Mouse (Mus musculus) megakaryocyte-erythroid progenitor cell, adult 5 weeks (primary cell): ENCODE results near the gene Atp6v1f. TPM values are rescaled to one million over a fixed set of nuclear protein-coding genes. Genes with fewer than 3 reads are reported as not detected.

ENCODE experiments used
- polyA plus RNA-seq: library from polyadenylated mRNA; stranded (reverse); fragments of >175 nt; gene quantifications from 2 replicates; pipeline ENCODE4 v1.2.3, GENCODE M21; 2012

Gene Atp6v1f
- 245 and 259 TPM in 2 replicates for polyA plus RNA-seq

DNA sequence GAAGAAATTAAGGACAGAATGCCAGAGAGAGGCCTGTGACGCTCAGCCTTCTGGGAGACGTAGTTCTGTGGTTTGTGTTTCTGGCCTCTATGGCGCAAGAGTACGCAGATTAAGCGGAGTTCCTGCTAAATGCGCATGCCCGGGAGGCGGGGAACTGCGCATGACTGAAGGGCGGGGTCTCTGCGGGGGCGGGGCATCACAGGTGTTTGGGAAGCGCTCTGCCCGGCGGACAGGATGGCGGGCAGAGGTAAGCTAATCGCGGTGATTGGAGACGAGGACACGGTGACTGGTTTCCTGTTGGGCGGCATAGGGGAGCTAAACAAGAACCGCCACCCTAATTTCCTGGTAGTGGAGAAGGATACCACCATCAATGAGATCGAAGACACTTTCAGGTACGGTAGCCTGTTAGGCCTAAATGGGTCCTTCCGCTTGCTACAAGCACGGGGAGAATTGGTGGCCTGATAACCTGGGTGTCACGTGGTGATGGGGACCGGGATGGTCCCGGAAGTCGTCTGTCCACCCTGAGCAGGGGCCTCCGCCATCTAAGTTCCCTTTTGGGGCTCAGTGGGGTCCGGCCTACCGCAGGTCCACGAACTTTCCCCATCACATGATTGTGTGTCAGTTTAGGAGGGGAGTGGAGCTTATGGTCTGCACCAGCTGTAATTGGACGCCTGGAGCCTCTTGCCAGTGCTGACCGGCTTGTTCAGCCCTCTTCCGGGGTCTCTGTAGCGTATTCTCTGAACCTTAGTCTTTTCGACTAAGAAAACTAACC, at the start of gene Atp6v1f:
TSS of gene Atp6v1f (plus strand) at position 136 of the 772 bp plus-strand sequence.

DNA sequence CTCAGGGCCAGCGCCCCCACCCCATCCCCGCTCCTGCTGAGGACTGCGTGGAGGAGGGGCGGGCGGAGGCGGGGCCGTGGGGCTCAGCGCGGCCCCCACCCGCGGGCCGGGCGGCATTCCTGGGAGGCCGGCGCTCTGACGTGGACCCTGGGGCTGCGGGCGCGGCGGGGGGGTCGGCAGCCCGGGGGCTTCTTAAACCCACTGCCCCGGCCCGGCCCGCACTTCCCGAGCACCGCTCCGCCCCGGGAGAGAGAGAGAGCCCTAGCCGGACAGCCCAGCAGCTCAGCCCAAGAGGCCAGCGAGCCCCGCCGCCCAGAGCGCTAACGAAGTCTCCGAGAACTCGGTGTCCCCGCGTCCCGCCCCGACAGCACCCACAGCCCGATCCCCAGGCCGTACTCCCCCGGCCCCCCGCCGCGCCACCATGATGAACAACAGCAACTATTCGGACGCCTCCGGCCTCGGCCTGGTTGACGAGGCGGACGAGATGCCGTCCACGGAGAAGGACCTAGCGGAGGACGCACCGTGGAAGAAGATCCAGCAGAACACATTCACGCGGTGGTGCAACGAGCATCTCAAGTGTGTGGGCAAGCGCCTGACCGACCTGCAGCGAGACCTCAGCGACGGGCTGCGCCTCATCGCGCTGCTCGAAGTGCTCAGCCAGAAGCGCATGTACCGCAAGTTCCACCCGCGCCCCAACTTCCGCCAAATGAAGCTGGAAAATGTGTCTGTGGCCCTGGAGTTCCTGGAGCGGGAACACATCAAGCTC, 34.3 kb upstream of the Atp6v1f start, which contains the start of gene Flnc:
TSS of gene Flnc (plus strand) at position 219 of the 766 bp plus-strand sequence.

DNA sequence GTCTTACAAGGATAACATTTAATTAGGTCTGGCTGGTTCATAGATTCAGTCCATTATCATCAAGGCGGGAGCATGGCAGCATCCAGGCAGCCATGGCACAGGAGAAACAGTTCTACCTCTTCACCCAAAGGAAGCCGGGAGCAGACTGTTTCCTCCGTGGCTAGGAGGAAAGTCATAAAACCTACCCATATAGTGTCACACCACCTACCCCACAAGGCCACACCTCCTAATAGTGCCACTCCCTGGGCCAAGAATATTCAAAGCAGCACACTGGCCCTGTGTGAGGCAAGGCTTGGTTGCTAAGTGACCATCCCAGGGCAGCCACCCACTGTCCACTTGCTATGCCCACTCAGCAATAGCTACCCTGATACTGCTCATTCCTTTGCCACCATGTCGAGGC, 3.6 kb downstream of the Atp6v1f start, which contains the start of gene Atp6v1fnb:
TSS of gene Atp6v1fnb (plus strand) at position 301 of the 400 bp plus-strand sequence.

DNA sequence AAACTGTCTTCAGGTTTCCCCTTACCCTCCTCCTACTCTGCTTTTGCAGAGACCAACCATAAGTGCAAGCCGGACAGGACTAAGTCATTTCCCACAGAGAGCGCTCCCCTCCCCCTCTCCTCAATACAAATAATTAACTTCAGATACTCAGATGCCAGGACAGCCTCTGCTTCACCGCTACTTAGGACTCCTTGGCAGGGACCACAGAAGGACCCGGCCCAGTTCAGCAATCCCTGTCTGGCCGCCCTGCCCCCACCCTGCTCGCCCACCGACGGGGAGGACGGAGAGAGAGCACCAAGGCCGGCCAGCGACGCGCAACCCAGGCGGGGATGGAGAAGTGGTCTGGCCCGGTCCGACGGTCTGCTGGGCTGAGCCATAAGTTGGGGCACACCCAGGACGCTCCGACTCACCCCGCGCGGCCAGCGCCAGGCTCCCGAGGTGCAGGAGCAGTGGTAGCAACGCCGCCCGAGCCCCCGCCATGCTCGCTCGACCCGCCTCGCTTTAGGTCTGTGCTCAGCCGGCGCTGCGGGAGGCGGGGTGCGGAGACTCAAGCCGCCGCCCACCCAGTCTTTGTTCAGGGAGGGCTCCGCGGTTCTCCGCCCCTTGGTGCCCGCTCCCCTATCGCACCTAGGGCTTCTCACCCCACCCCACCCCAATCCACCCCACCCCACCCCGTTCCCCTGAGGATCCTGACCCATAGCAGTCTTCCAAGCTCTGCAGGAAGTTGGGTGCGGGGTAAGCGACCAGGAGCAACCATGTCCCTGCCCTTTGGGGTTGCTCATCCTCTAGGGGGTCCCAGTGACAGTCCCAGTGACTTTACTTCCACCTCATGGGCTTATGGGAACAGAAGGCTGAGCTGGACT, 40.2 kb downstream of the Atp6v1f start, which contains the start of gene Kcp:
TSS of gene Kcp (minus strand) at position 506 of the 863 bp plus-strand sequence.

Other genes with a start within 250 kb of the Atp6v1f start
- gene Hilpda, start 195.2 kb upstream of the Atp6v1f start, polyA plus RNA-seq: 34.8 and 35.3 TPM in 2 replicates
- 0.15 and 0.23 TPM in 2 replicates for gene Fam71f2, start 188.1 kb upstream of the Atp6v1f start, polyA plus RNA-seq
- not detected in 2 replicates for gene Fam71f1, start 148.6 kb upstream of the Atp6v1f start, polyA plus RNA-seq
- 37.9 and 39.2 TPM in 2 replicates for gene Calu, start 119.6 kb upstream of the Atp6v1f start, polyA plus RNA-seq
- gene Opn1sw, start 79.2 kb upstream of the Atp6v1f start, polyA plus RNA-seq: not detected in 2 replicates
- gene Ccdc136, start 71.4 kb upstream of the Atp6v1f start, polyA plus RNA-seq: 0.03 and 0.10 TPM in 2 replicates
- under 0.01 and 0.02 TPM in 2 replicates for gene Flnc, start 34.5 kb upstream of the Atp6v1f start, polyA plus RNA-seq
- 0.53 and 0.63 TPM in 2 replicates for gene Atp6v1fnb, start 3.7 kb downstream of the Atp6v1f start, polyA plus RNA-seq
- 0.22 and 0.30 TPM in 2 replicates for gene Kcp, start 40.2 kb downstream of the Atp6v1f start, polyA plus RNA-seq
- 43.9 and 61.6 TPM in 2 replicates for gene Irf5, start 58.9 kb downstream of the Atp6v1f start, polyA plus RNA-seq
- 28.2 and 43.1 TPM in 2 replicates for gene Tnpo3, start 142.2 kb downstream of the Atp6v1f start, polyA plus RNA-seq
- gene Tspan33, start 226.5 kb downstream of the Atp6v1f start, polyA plus RNA-seq: 16.9 and 22.5 TPM in 2 replicates